Mouse (Mus musculus): ENCODE measurements around the gene Serping1.

DNA sequence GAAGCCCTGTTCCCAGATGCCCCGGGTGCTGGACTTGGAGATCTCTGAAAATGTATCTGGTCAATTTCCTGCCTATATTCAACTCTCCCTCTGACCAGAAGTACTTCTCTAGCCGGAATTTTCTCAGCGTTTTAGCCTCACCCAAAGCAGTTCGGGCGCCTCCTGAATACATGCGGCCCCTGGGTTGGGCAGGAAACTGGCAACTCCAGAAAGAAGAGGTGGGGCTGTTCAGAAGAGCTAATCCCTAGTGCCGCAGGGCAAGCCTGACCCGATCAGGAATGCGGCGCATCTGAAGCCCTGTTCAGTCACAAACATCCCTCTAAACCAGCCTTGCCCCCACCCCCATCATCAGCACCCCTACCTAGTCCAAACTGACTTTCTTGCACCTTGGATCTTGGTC, 31.1 kb downstream of the Serping1 start:
- no peak for TF ChIP-seq CTCF (IDR thresholded peaks at IDR 0.05; ENCODE audit: low read depth, low read length)
- TF ChIP-seq POLR2A (IDR thresholded peaks at IDR 0.05; ENCODE audit: extremely low read depth, insufficient read depth, low read length): no peak

Measured in liver, adult 2 months (tissue).